Mouse (Mus musculus): ENCODE results near the gene Gm10282. TPM values are rescaled to one million over a fixed set of nuclear protein-coding genes. Genes with fewer than 3 reads are reported as not detected.

Gm10282 gene
- total and polyA plus RNA-seq, 2 experiments: 0.37 to 1.0 TPM

DNA sequence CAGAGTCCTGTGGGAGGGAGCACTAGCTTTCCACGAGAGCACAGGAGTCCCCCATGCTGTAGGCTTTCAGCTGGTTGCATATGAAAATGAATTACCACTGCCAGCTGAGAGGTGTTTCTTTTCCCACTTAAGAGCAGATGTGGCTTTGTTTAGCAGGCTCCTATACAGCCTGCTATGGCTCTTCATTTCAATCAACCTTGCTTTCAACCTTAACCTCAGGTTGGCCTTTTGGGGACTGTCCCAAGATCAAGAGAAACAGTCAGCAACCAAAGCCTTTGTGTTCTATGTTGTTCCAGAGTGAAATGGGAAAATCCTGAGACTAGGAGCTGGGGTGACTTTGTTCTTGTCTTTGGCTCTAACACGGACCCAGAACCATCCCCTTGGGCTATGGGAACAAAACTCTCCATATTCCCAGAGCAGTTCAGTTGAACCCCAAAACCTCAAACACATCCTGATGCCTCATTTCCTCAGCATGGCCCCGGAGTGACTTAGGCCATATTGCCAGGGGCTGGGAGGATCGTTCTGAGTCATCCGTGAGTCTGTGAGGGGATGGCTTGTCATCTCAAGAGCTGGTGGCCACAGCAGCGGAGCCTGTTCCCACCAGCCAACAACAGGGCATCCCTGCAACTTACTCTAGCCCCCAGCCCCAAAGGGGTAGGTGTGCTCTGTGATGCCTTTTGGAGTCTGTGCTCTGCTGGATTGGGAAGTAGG lies 25.9 kb upstream of the Gm10282 start:
- DNase-seq (ENCODE audit: extremely low read depth, low read depth, low spot score): no peak
- no peaks in the 10 kb centered on the region for H3K27me3 ChIP-seq (ENCODE audit: control insufficient read depth, insufficient read depth, low read length)
- WGBS: 86% methylated on average over 6 of the region's 6 CpGs
- no peaks in the 10 kb centered on the region for H3K36me3 ChIP-seq (ENCODE audit: control insufficient read depth, insufficient read depth, low read length)
- no peak overlapping the region for H3K27ac ChIP-seq (replicated peaks; ENCODE audit: insufficient read depth, low read depth, low read length)
- TF ChIP-seq CTCF (IDR thresholded peaks at IDR 0.05; ENCODE audit: low read depth, low read length) (no peak), POLR2A (IDR thresholded peaks at IDR 0.05; ENCODE audit: extremely low read depth, insufficient read depth, low read length) (no peak)
- no peak overlapping the region for H3K9ac ChIP-seq (ENCODE audit: low read depth, low read length)
- no peaks in the 10 kb centered on the region for H3K4me1 ChIP-seq (ENCODE audit: control insufficient read depth, insufficient read depth, low read length)
- no peaks in the 10 kb centered on the region for H3K79me2 ChIP-seq (ENCODE audit: control insufficient read depth, insufficient read depth, low read length)
- H3K4me3 ChIP-seq (ENCODE audit: insufficient read depth, low read depth, low read length): no peak overlapping the region

DNA sequence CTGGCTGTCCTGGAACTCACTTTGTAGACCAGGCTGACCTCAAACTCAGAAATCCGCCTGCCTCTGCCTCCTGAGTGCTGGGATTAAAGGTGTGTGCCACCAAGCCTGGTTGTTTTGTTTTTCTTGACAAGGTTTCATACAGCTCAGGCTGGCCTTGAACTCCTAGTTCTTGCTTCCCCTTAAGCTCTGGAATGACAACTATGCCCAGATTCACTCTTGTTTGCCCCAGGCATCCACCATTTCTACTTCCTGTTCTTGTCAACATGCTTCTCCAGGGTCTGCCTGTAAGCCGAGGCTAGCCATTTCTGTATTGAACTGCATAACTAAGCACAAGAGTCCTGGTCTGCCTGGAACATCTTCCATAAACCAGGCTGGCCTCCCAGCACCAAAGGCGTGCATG lies 24.1 kb upstream of the Gm10282 start:
- WGBS: 88% methylated on average over 3 of the region's 3 CpGs

DNA sequence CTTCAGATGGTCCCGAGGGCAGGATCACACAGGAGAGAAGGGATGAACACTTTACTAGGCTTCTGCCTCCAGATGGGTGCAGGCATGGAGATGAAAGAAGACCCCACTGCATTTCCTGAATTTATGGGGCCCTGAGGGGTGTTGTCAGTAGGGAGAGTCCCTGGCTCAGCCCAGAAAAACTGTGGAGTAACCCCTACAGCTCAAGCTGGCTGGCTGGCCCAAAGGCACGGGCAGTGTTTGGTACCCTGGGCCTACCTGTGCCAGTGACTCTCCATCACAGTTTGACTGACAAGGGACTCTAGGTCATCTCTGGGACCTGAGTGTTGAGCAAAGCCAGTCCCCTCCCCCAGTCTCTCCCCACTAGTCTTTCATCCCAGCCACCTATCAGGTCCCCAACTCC lies 19.6 kb upstream of the Gm10282 start:
- no peaks in the 10 kb centered on the region for H3K27me3 ChIP-seq (ENCODE audit: control insufficient read depth, insufficient read depth, low read length)
- no peak overlapping the region for H3K4me3 ChIP-seq (ENCODE audit: insufficient read depth, low read depth, low read length)
- no peak overlapping the region for H3K27ac ChIP-seq (replicated peaks; ENCODE audit: insufficient read depth, low read depth, low read length)
- TF ChIP-seq CTCF (IDR thresholded peaks at IDR 0.05; ENCODE audit: low read depth, low read length) (no peak), POLR2A (IDR thresholded peaks at IDR 0.05; ENCODE audit: extremely low read depth, insufficient read depth, low read length) (no peak)
- no peak overlapping the region for H3K9ac ChIP-seq (ENCODE audit: low read depth, low read length)
- peaks cover 6% of the 10 kb centered on the region; the same call in 1 of the 2 replicates for H3K79me2 ChIP-seq (ENCODE audit: control insufficient read depth, insufficient read depth, low read length)
- WGBS: 79% methylated on average over 2 of the region's 2 CpGs
- peaks cover 4% of the 10 kb centered on the region; the same call in 1 of the 2 replicates for H3K36me3 ChIP-seq (ENCODE audit: control insufficient read depth, insufficient read depth, low read length)
- no peak for DNase-seq (ENCODE audit: extremely low read depth, low read depth, low spot score)
- H3K4me1 ChIP-seq (ENCODE audit: control insufficient read depth, insufficient read depth, low read length): no peaks in the 10 kb centered on the region

More for the DNA sequence above, 24.1 kb upstream of the Gm10282 start:
- DNase-seq (ENCODE audit: extremely low read depth, low read depth, low spot score): no peak
- no peaks in the 10 kb centered on the region for H3K27me3 ChIP-seq (ENCODE audit: control insufficient read depth, insufficient read depth, low read length)
- TF ChIP-seq POLR2A (IDR thresholded peaks at IDR 0.05; ENCODE audit: extremely low read depth, insufficient read depth, low read length) (no peak), CTCF (IDR thresholded peaks at IDR 0.05; ENCODE audit: low read depth, low read length) (no peak)
- no peak overlapping the region for H3K4me3 ChIP-seq (ENCODE audit: insufficient read depth, low read depth, low read length)
- H3K9ac ChIP-seq (ENCODE audit: low read depth, low read length): no peak overlapping the region
- no peaks in the 10 kb centered on the region for H3K36me3 ChIP-seq (ENCODE audit: control insufficient read depth, insufficient read depth, low read length)
- no peaks in the 10 kb centered on the region for H3K4me1 ChIP-seq (ENCODE audit: control insufficient read depth, insufficient read depth, low read length)
- H3K27ac ChIP-seq (replicated peaks; ENCODE audit: insufficient read depth, low read depth, low read length): no peak overlapping the region
- H3K79me2 ChIP-seq (ENCODE audit: control insufficient read depth, insufficient read depth, low read length): no peaks in the 10 kb centered on the region

DNA sequence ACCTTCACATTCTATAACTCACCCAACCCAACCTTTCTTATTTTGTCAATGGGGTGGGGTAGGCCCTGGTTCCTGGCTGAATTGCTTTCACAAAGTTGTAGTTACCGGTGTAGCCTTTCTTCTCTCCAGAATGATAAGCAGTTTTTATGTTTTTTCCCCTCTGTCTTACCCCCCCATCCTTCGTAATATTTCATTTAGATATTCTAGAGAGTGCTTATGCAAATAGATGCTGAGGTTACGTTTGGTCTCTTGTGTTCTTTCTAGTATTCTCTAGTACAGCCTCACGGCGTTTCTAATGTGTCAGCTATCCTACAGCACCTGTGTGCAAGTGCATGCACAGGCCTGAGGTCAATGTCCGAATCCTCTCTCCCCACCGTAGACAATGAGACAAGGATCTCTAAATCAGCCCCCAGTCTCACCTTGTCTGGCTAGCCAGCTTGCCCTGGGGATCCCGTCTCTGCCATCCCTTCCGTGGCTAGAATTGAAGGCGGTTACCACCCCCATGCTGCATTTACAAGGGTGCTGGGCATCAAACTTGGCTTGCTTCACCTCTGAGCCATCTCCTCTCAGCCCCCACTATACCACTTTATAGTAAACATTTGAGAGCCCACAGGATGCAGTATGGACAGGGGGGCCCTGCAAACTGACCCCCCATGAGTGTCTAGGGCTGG lies 19.1 kb upstream of the Gm10282 start:
- Histone ChIP-seq H3K27ac (replicated peaks; ENCODE audit: insufficient read depth, low read depth, low read length) (no peak overlapping the region), H3K79me2 (ENCODE audit: control insufficient read depth, insufficient read depth, low read length) (peaks cover 9% of the 10 kb centered on the region; the same call in 1 of the 2 replicates), H3K4me1 (ENCODE audit: control insufficient read depth, insufficient read depth, low read length) (no peaks in the 10 kb centered on the region), H3K4me3 (ENCODE audit: insufficient read depth, low read depth, low read length) (no peak overlapping the region), H3K27me3 (ENCODE audit: control insufficient read depth, insufficient read depth, low read length) (no peaks in the 10 kb centered on the region), H3K9ac (ENCODE audit: low read depth, low read length) (no peak overlapping the region), H3K36me3 (ENCODE audit: control insufficient read depth, insufficient read depth, low read length) (peaks cover 4% of the 10 kb centered on the region; the same call in 1 of the 2 replicates)
- DNase-seq (ENCODE audit: extremely low read depth, low read depth, low spot score): no peak
- WGBS: 79% methylated on average over 10 of the region's 10 CpGs
- no peak for TF ChIP-seq POLR2A (IDR thresholded peaks at IDR 0.05; ENCODE audit: extremely low read depth, insufficient read depth, low read length)
- TF ChIP-seq CTCF (IDR thresholded peaks at IDR 0.05; ENCODE audit: low read depth, low read length): no peak

DNA sequence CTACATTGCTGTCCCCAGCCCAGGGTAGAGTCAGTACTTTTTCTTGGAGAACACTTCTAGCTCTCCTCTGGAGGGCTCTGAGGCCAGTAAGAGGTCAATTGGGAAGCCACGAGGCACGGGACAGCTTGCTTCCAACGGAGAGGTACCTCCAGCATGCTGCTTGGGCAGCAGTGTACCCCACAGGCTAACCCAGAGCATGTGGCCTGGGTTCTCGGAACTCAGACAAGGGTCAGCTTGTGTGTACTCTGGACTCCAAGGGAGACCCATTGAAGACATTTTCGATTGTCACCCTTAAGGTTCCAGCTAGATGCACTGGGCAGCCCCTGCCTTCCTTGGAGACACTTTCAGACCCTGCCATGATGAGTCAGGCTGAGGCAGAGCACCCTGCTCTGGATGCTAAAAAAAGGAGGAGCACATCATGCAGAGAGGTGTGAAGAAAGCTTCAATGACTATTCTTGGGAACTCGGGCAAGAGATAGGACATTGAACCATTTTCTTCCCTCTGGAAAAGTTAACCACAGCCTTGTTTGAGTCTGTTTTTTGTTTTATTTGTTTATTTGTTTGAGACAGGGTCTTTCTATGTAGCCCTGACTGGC lies 18.2 kb upstream of the Gm10282 start:
- TF ChIP-seq POLR2A (IDR thresholded peaks at IDR 0.05; ENCODE audit: extremely low read depth, insufficient read depth, low read length) (no peak), CTCF (IDR thresholded peaks at IDR 0.05; ENCODE audit: low read depth, low read length) (no peak)
- H3K4me3 ChIP-seq (ENCODE audit: insufficient read depth, low read depth, low read length): no peak overlapping the region
- H3K27ac ChIP-seq (replicated peaks; ENCODE audit: insufficient read depth, low read depth, low read length): peak overlapping the region; percentile 17
- H3K4me1 ChIP-seq (ENCODE audit: control insufficient read depth, insufficient read depth, low read length): peaks cover 3% of the 10 kb centered on the region; the same call in 1 of the 2 replicates
- peaks cover 4% of the 10 kb centered on the region; the same call in 1 of the 2 replicates for H3K36me3 ChIP-seq (ENCODE audit: control insufficient read depth, insufficient read depth, low read length)
- peaks cover 9% of the 10 kb centered on the region; the same call in 1 of the 2 replicates for H3K79me2 ChIP-seq (ENCODE audit: control insufficient read depth, insufficient read depth, low read length)
- H3K27me3 ChIP-seq (ENCODE audit: control insufficient read depth, insufficient read depth, low read length): no peaks in the 10 kb centered on the region
- no peak for DNase-seq (ENCODE audit: extremely low read depth, low read depth, low spot score)
- H3K9ac ChIP-seq (ENCODE audit: low read depth, low read length): peak overlapping the region; percentile 8; the same call in 1 of the 2 replicates
- 69% methylated on average over 6 of the region's 6 CpGs for WGBS

Data from liver, adult 2 months (tissue).